Mouse (Mus musculus) CH12.LX (cell line): ENCODE results near the gene Trdmt1. TPM values are rescaled to one million over a fixed set of nuclear protein-coding genes. Genes with fewer than 3 reads are reported as not detected.

Source experiments
- DNase-seq: peaks from one replicate; pipeline ENCODE4 v3.0.0-alpha.2; 2013; ENCODE audit errors: extremely low read depth
- H3K27ac ChIP-seq: 2 replicates; pipeline ENCODE4 v1.5.1; 2012; ENCODE audit warnings: low read depth, mild to moderate bottlenecking, control low read depth, moderate library complexity; ENCODE audit not compliant: insufficient read depth
- H3K27me3 ChIP-seq: replicated peaks from 2 replicates; pipeline ENCODE3; 2012; ENCODE audit warnings: inconsistent platforms
- H3K36me3 ChIP-seq, 2 experiments: replicated peaks in 1 of 2; 2 replicates each; pipeline versions ENCODE3 to v1.6.1; 2012; ENCODE audit warnings: inconsistent platforms in 1 of 2, low read length in 1 of 2, mild to moderate bottlenecking in 1 of 2, mixed read lengths in 1 of 2, moderate library complexity in 1 of 2; ENCODE audit not compliant: control insufficient read depth in 1 of 2, insufficient read depth in 1 of 2
- H3K4me1 ChIP-seq, 2 experiments: 2 replicates each; pipeline ENCODE4 v1.6.1; 2012; ENCODE audit warnings: inconsistent platforms in 1 of 2, moderate library complexity in 1 of 2; ENCODE audit not compliant: insufficient read depth in 2 of 2, control insufficient read depth in 1 of 2
- H3K4me2 ChIP-seq: 2 replicates; pipeline ENCODE4 v1.6.1; 2012; ENCODE audit warnings: low read depth, mild to moderate bottlenecking, control low read depth; ENCODE audit not compliant: poor library complexity, insufficient read depth, severe bottlenecking
- H3K4me3 ChIP-seq, 3 experiments: fragments of 150-350 bp in 1 of 3; sonication (generic) in 1 of 3; replicated peaks in 1 of 3; 2 replicates each; pipeline versions ENCODE3 to v1.5.1; 2011 to 2012; ENCODE audit warnings: low read depth in 2 of 3, low read length in 2 of 3, mild to moderate bottlenecking in 2 of 3, moderate library complexity in 2 of 3, control low read depth in 1 of 3, improper control_type of control experiment in 1 of 3, inconsistent platforms in 1 of 3, mixed read lengths in 1 of 3; ENCODE audit not compliant: poor library complexity in 1 of 3
- H3K79me2 ChIP-seq: replicated peaks from 2 replicates; pipeline ENCODE4 v1.6.1; 2012; ENCODE audit warnings: mild to moderate bottlenecking, moderate library complexity; ENCODE audit not compliant: control insufficient read depth, poor library complexity, insufficient read depth, severe bottlenecking; ENCODE audit errors: extremely low read depth
- H3K9ac ChIP-seq: 2 replicates; pipeline ENCODE4 v1.6.1; 2012; ENCODE audit warnings: low read depth, mild to moderate bottlenecking, control low read depth, moderate library complexity; ENCODE audit not compliant: insufficient read depth
- H3K9me3 ChIP-seq: replicated peaks from 2 replicates; pipeline ENCODE3; 2012; ENCODE audit warnings: low read length, inconsistent platforms, mixed read lengths
- BHLHE40 ChIP-seq: IDR thresholded peaks from 2 replicates; pipeline ENCODE4 v1.6.1; 2011; ENCODE audit warnings: mild to moderate bottlenecking, low read depth, low read length, improper control_type of control experiment
- CHD1 ChIP-seq: IDR thresholded peaks from 2 replicates; pipeline ENCODE4 v1.6.1; 2012; ENCODE audit warnings: low read depth, low read length, improper control_type of control experiment, inconsistent platforms
- CHD2 ChIP-seq: IDR thresholded peaks from 2 replicates; pipeline ENCODE4 v1.6.1; 2011; ENCODE audit warnings: low read length, improper control_type of control experiment
- CTCF ChIP-seq, 2 experiments: IDR thresholded peaks in 1 of 2; conservative IDR thresholded peaks in 1 of 2; 2 replicates each; pipeline ENCODE4 v1.5.1; 2011 to 2012; ENCODE audit warnings: low read depth in 2 of 2, low read length in 2 of 2, improper control_type of control experiment in 1 of 2, inconsistent platforms in 1 of 2, mild to moderate bottlenecking in 1 of 2, moderate library complexity in 1 of 2
- E2F4 ChIP-seq: IDR thresholded peaks from 2 replicates; pipeline ENCODE4 v1.6.1; 2011; ENCODE audit warnings: low read depth, low read length, improper control_type of control experiment; ENCODE audit not compliant: insufficient replicate concordance
- ELF1 ChIP-seq: IDR thresholded peaks from 2 replicates; pipeline ENCODE4 v1.6.1; 2014; ENCODE audit warnings: low read depth, mild to moderate bottlenecking, inconsistent platforms, low read length, improper control_type of control experiment
- HCFC1 ChIP-seq: IDR thresholded peaks from 2 replicates; pipeline ENCODE4 v1.6.1; 2012; ENCODE audit warnings: low read depth, mild to moderate bottlenecking, inconsistent platforms, low read length, improper control_type of control experiment
- KAT2A ChIP-seq: IDR thresholded peaks from 2 replicates; pipeline ENCODE4 v1.6.1; 2012; ENCODE audit warnings: low read length, improper control_type of control experiment, inconsistent platforms; ENCODE audit not compliant: insufficient replicate concordance
- MAFK ChIP-seq: IDR thresholded peaks from 2 replicates; pipeline ENCODE4 v1.6.1; 2011; ENCODE audit warnings: low read length, improper control_type of control experiment; ENCODE audit not compliant: insufficient replicate concordance
- MAX ChIP-seq: IDR thresholded peaks from 2 replicates; pipeline ENCODE4 v1.6.1; 2011; ENCODE audit warnings: low read length, improper control_type of control experiment
- MEF2A ChIP-seq: IDR thresholded peaks from 2 replicates; pipeline ENCODE4 v1.6.1; 2014; ENCODE audit warnings: low read depth, mild to moderate bottlenecking, inconsistent platforms, low read length, improper control_type of control experiment, borderline replicate concordance
- MXI1 ChIP-seq: IDR thresholded peaks from 2 replicates; pipeline ENCODE4 v1.6.1; 2011; ENCODE audit warnings: mild to moderate bottlenecking, low read depth, low read length, improper control_type of control experiment
- MYC ChIP-seq: IDR thresholded peaks from 2 replicates; pipeline ENCODE4 v1.6.1; 2011; ENCODE audit warnings: low read depth, mild to moderate bottlenecking, improper control_type of control experiment, low read length
- NELFE ChIP-seq: IDR thresholded peaks from 2 replicates; pipeline ENCODE4 v1.6.1; 2011; ENCODE audit warnings: low read depth, low read length, improper control_type of control experiment
- POLR2AphosphoS2 ChIP-seq: IDR thresholded peaks from 2 replicates; pipeline ENCODE4 v1.6.1; 2011; ENCODE audit warnings: low read depth, low read length, improper control_type of control experiment
- RCOR1 ChIP-seq: conservative IDR thresholded peaks from 2 replicates; pipeline ENCODE4 v1.6.1; 2012; ENCODE audit warnings: low read depth, mild to moderate bottlenecking, inconsistent platforms, low read length, improper control_type of control experiment
- SIN3A ChIP-seq: IDR thresholded peaks from 2 replicates; pipeline ENCODE4 v1.6.1; 2012; ENCODE audit warnings: low read length, improper control_type of control experiment, inconsistent platforms
- SMC3 ChIP-seq: IDR thresholded peaks from 2 replicates; pipeline ENCODE4 v1.6.1; 2011; ENCODE audit warnings: low read depth, low read length, improper control_type of control experiment
- UBTF ChIP-seq: IDR thresholded peaks from 2 replicates; pipeline ENCODE4 v1.6.1; 2012; ENCODE audit warnings: low read depth, mild to moderate bottlenecking, inconsistent platforms, low read length, improper control_type of control experiment, moderate library complexity
- USF1 ChIP-seq: IDR thresholded peaks from 2 replicates; pipeline ENCODE4 v1.6.1; 2014; ENCODE audit warnings: low read depth, mild to moderate bottlenecking, inconsistent platforms, low read length, improper control_type of control experiment
- ZMIZ1 ChIP-seq: IDR thresholded peaks from 2 replicates; pipeline ENCODE4 v1.6.1; 2012; ENCODE audit warnings: low read depth, mild to moderate bottlenecking, inconsistent platforms, low read length, improper control_type of control experiment
- dilution Hi-C: fragments of 300-500 bp; cut with MboI; formaldehyde crosslinking; loops from 2 replicates; pipeline ENCODE4 v1.14.3; 2020; ENCODE audit warnings: low sequenced_read_pairs; ENCODE audit not compliant: extremely low pct_unique_long_range_greater_than_20kb, extremely low pct_ligation_motif_present
- in situ Hi-C: fragments of 300-500 bp; cut with MboI; formaldehyde crosslinking; loops from 3 replicates; pipeline ENCODE4 v1.14.3; 2019; ENCODE audit warnings: low sequenced_read_pairs, low pct_ligation_motif_present, low pct_unique_long_range_greater_than_20kb, mixed read lengths
- polyA plus RNA-seq: library from polyadenylated mRNA; unstranded; fragments of >175 nt; gene quantifications from 2 replicates; pipeline ENCODE4 v1.2.1, GENCODE M21; 2012; ENCODE audit warnings: low read depth; ENCODE audit not compliant: insufficient read length
- total RNA-seq, 2 experiments: library from RNA; depleted of rRNA; stranded (reverse); fragments of 300-350 nt in 1 of 2; fragments of >200 nt in 1 of 2; gene quantifications; 2 replicates each; pipeline ENCODE4 v1.2.3; 2012 to 2014

Trdmt1 gene
- total and polyA plus RNA-seq, 3 experiments = 8.8 to 29.8 (median 11.2) TPM

- in situ Hi-C loops (no loop called here), dilution Hi-C loops (no loop called here)
- DNase-seq = no peak
- Histone ChIP-seq H3K9ac (no peak overlapping the region), H3K36me3 (no peaks in the 10 kb centered on the region), H3K27ac (no peak overlapping the region), H3K27me3 (no peaks in the 10 kb centered on the region), H3K4me2 (no peak overlapping the region), H3K79me2 (no peaks in the 10 kb centered on the region), H3K4me1 (no peaks in the 10 kb centered on the region), H3K4me3 (no peak overlapping the region), H3K9me3 (no peaks in the 10 kb centered on the region)
- TF ChIP-seq MYC = no peak
- no peak for TF ChIP-seq BHLHE40
- TF ChIP-seq USF1 = no peak
- no peak for TF ChIP-seq MEF2A
- TF ChIP-seq CHD2 = no peak
- TF ChIP-seq ZMIZ1 = no peak
- no peak for TF ChIP-seq CHD1
- TF ChIP-seq MXI1 = no peak
- no peak for TF ChIP-seq MAFK
- TF ChIP-seq RCOR1 = no peak
- no peak for TF ChIP-seq UBTF
Observed at GRCm38 (mm10) chr2:13500298-13500999, 44.0 kb downstream of the Trdmt1 start.

GRCm38 (mm10) chr2:13499196-13499595, 45.3 kb downstream of the Trdmt1 start:
- Histone ChIP-seq H3K9ac (no peak overlapping the region), H3K9me3 (no peaks in the 10 kb centered on the region), H3K4me1 (no peaks in the 10 kb centered on the region), H3K79me2 (no peaks in the 10 kb centered on the region), H3K4me3 (no peak overlapping the region), H3K27ac (no peak overlapping the region), H3K27me3 (no peaks in the 10 kb centered on the region), H3K36me3 (no peaks in the 10 kb centered on the region)
- no peak for DNase-seq
- dilution Hi-C loops (no loop called here), in situ Hi-C loops (no loop called here)
- no peak for TF ChIP-seq KAT2A
- no peak for TF ChIP-seq ELF1
- no peak for TF ChIP-seq E2F4
- no peak for TF ChIP-seq POLR2AphosphoS2
- no peak for TF ChIP-seq MEF2A
- TF ChIP-seq HCFC1 = no peak
- TF ChIP-seq MAFK = no peak
- no peak for TF ChIP-seq CHD2
- no peak for TF ChIP-seq MAX
- TF ChIP-seq SMC3 = no peak
- TF ChIP-seq NELFE = no peak
- no peak for TF ChIP-seq CHD1
- TF ChIP-seq CTCF (conservative IDR thresholded peaks at IDR 0.05 in 1 of 2, IDR thresholded peaks at IDR 0.05 in 1 of 2; ENCODE audit: low read depth in 2 of 2, low read length in 2 of 2) = no peak
- no peak for TF ChIP-seq SIN3A
- no peak for TF ChIP-seq MYC
- no peak for TF ChIP-seq USF1
- TF ChIP-seq ZMIZ1 = no peak
- TF ChIP-seq, all 38 proteins: peak for 0
- no peak overlapping the region for H3K4me2 ChIP-seq
